Mouse (Mus musculus): Measurements from ENCODE around the gene Comp. TPM values are rescaled to one million over a fixed set of nuclear protein-coding genes. Genes with fewer than 3 reads are reported as not detected.

Comp gene
- total RNA-seq, 1 experiment = 1.2 TPM

- Histone ChIP-seq H3K4me3 (ENCODE audit: insufficient read depth in 1 of 2, low read depth in 1 of 2, low read length in 2 of 2, poor library complexity in 1 of 2, severe bottlenecking in 1 of 2) (no peak overlapping the region), H3K36me3 (ENCODE audit: control insufficient read depth, insufficient read depth, low read length, poor library complexity, severe bottlenecking) (no peaks in the 10 kb centered on the region), H3K9ac (ENCODE audit: insufficient read depth, low read depth, low read length, poor library complexity, severe bottlenecking) (no peak overlapping the region), H3K27ac (ENCODE audit: insufficient read depth, low read depth, low read length, poor library complexity, severe bottlenecking) (no peak overlapping the region), H3K9me3 (ENCODE audit: control insufficient read depth, insufficient read depth, low read depth, low read length) (no peaks in the 10 kb centered on the region), H3K4me1 (ENCODE audit: control insufficient read depth in 2 of 2, insufficient read depth in 2 of 2, low read length in 2 of 2, poor library complexity in 1 of 2) (peaks cover 0 to 2% of the 10 kb centered on the region in 2 experiments; a peak in 2 of 4 replicates)
- TF ChIP-seq ZNF384 (IDR thresholded peaks at IDR 0.05; ENCODE audit: low read depth, low read length) = no peak
- no peak for TF ChIP-seq HCFC1 (IDR thresholded peaks at IDR 0.05; ENCODE audit: borderline replicate concordance, insufficient read depth, low read length)
- TF ChIP-seq CHD2 (IDR thresholded peaks at IDR 0.05; ENCODE audit: low read depth, low read length) = no peak
- no peak for TF ChIP-seq ZC3H11A (IDR thresholded peaks at IDR 0.05; ENCODE audit: borderline replicate concordance, low read depth, low read length)
- TF ChIP-seq MAFK (IDR thresholded peaks at IDR 0.05; ENCODE audit: insufficient read depth, low read depth, low read length) = no peak
- no peak for DNase-seq (ENCODE audit: low read depth, low spot score)
- in situ Hi-C loops (cut with MboI; ENCODE audit: low sequenced_read_pairs in 2 of 2, unreplicated experiment in 2 of 2) = no loop called here
Measured at GRCm38 (mm10) chr8:70364066-70364465, 9.3 kb upstream of the Comp start.

- no peak overlapping the region for H3K9ac ChIP-seq (ENCODE audit: insufficient read depth, low read depth, low read length, poor library complexity, severe bottlenecking)
- H3K36me3 ChIP-seq (ENCODE audit: control insufficient read depth, insufficient read depth, low read length, poor library complexity, severe bottlenecking) = no peaks in the 10 kb centered on the region
- DNase-seq (ENCODE audit: low read depth, low spot score) = no peak
- no peaks in the 10 kb centered on the region for H3K9me3 ChIP-seq (ENCODE audit: control insufficient read depth, insufficient read depth, low read depth, low read length)
- in situ Hi-C loops (cut with MboI; ENCODE audit: low sequenced_read_pairs in 2 of 2, unreplicated experiment in 2 of 2) = no loop called here
- no peaks in the 10 kb centered on the region; a peak in 2 of 4 replicates for H3K4me1 ChIP-seq (ENCODE audit: control insufficient read depth in 2 of 2, insufficient read depth in 2 of 2, low read length in 2 of 2, poor library complexity in 1 of 2)
- no peak overlapping the region for H3K4me3 ChIP-seq (ENCODE audit: insufficient read depth in 1 of 2, low read depth in 1 of 2, low read length in 2 of 2, poor library complexity in 1 of 2, severe bottlenecking in 1 of 2)
- no peak overlapping the region for H3K27ac ChIP-seq (ENCODE audit: insufficient read depth, low read depth, low read length, poor library complexity, severe bottlenecking)
- no peak for TF ChIP-seq CHD2 (IDR thresholded peaks at IDR 0.05; ENCODE audit: low read depth, low read length)
- TF ChIP-seq ZC3H11A (IDR thresholded peaks at IDR 0.05; ENCODE audit: borderline replicate concordance, low read depth, low read length) = no peak
- TF ChIP-seq MAFK (IDR thresholded peaks at IDR 0.05; ENCODE audit: insufficient read depth, low read depth, low read length) = no peak
- TF ChIP-seq HCFC1 (IDR thresholded peaks at IDR 0.05; ENCODE audit: borderline replicate concordance, insufficient read depth, low read length) = no peak
- TF ChIP-seq ZNF384 (IDR thresholded peaks at IDR 0.05; ENCODE audit: low read depth, low read length) = no peak
Measured at GRCm38 (mm10) chr8:70366588-70366987, 6.8 kb upstream of the Comp start.

GRCm38 (mm10) chr8:70370476-70370875 lies 2.9 kb upstream of the Comp start:
- TF ChIP-seq ZC3H11A (IDR thresholded peaks at IDR 0.05; ENCODE audit: borderline replicate concordance, low read depth, low read length) (no peak), CHD2 (IDR thresholded peaks at IDR 0.05; ENCODE audit: low read depth, low read length) (no peak), MAFK (IDR thresholded peaks at IDR 0.05; ENCODE audit: insufficient read depth, low read depth, low read length) (no peak), HCFC1 (IDR thresholded peaks at IDR 0.05; ENCODE audit: borderline replicate concordance, insufficient read depth, low read length) (no peak), ZNF384 (IDR thresholded peaks at IDR 0.05; ENCODE audit: low read depth, low read length) (no peak)
- Histone ChIP-seq H3K36me3 (ENCODE audit: control insufficient read depth, insufficient read depth, low read length, poor library complexity, severe bottlenecking) (no peaks in the 10 kb centered on the region), H3K9me3 (ENCODE audit: control insufficient read depth, insufficient read depth, low read depth, low read length) (no peaks in the 10 kb centered on the region), H3K9ac (ENCODE audit: insufficient read depth, low read depth, low read length, poor library complexity, severe bottlenecking) (no peak overlapping the region), H3K4me1 (ENCODE audit: control insufficient read depth in 2 of 2, insufficient read depth in 2 of 2, low read length in 2 of 2, poor library complexity in 1 of 2) (peaks cover 0 to 10% of the 10 kb centered on the region in 2 experiments; a peak in 1 of 4 replicates), H3K4me3 (ENCODE audit: insufficient read depth in 1 of 2, low read depth in 1 of 2, low read length in 2 of 2, poor library complexity in 1 of 2, severe bottlenecking in 1 of 2) (no peak overlapping the region), H3K27ac (ENCODE audit: insufficient read depth, low read depth, low read length, poor library complexity, severe bottlenecking) (no peak overlapping the region)
- DNase-seq (ENCODE audit: low read depth, low spot score) = no peak
- in situ Hi-C loops (cut with MboI; ENCODE audit: low sequenced_read_pairs in 2 of 2, unreplicated experiment in 2 of 2) = no loop called here

GRCm38 (mm10) chr8:70371951-70372350 lies 1.4 kb upstream of the Comp start:
- no peak overlapping the region for H3K4me3 ChIP-seq (ENCODE audit: insufficient read depth in 1 of 2, low read depth in 1 of 2, low read length in 2 of 2, poor library complexity in 1 of 2, severe bottlenecking in 1 of 2)
- no peak overlapping the region for H3K27ac ChIP-seq (ENCODE audit: insufficient read depth, low read depth, low read length, poor library complexity, severe bottlenecking)
- in situ Hi-C loops (cut with MboI; ENCODE audit: low sequenced_read_pairs in 2 of 2, unreplicated experiment in 2 of 2) = no loop called here
- H3K9me3 ChIP-seq (ENCODE audit: control insufficient read depth, insufficient read depth, low read depth, low read length) = no peaks in the 10 kb centered on the region
- no peak for DNase-seq (ENCODE audit: low read depth, low spot score)
- no peak overlapping the region for H3K9ac ChIP-seq (ENCODE audit: insufficient read depth, low read depth, low read length, poor library complexity, severe bottlenecking)
- H3K36me3 ChIP-seq (ENCODE audit: control insufficient read depth, insufficient read depth, low read length, poor library complexity, severe bottlenecking) = no peaks in the 10 kb centered on the region
- TF ChIP-seq MAFK (IDR thresholded peaks at IDR 0.05; ENCODE audit: insufficient read depth, low read depth, low read length) (no peak), ZC3H11A (IDR thresholded peaks at IDR 0.05; ENCODE audit: borderline replicate concordance, low read depth, low read length) (no peak), CHD2 (IDR thresholded peaks at IDR 0.05; ENCODE audit: low read depth, low read length) (no peak), HCFC1 (IDR thresholded peaks at IDR 0.05; ENCODE audit: borderline replicate concordance, insufficient read depth, low read length) (no peak), ZNF384 (IDR thresholded peaks at IDR 0.05; ENCODE audit: low read depth, low read length) (no peak)
- peaks cover 0 to 20% of the 10 kb centered on the region in 2 experiments; a peak in 1 of 4 replicates for H3K4me1 ChIP-seq (ENCODE audit: control insufficient read depth in 2 of 2, insufficient read depth in 2 of 2, low read length in 2 of 2, poor library complexity in 1 of 2)
